Mouse (Mus musculus) ES-Bruce4 (cell line): Measurements from ENCODE around the gene Ddx23.

Source experiments
- CTCF ChIP-seq: IDR thresholded peaks from one replicate; pipeline ENCODE4 v1.8.1; 2011; ENCODE audit warnings: low read depth, low read length
- EP300 ChIP-seq: IDR thresholded peaks from 2 replicates; pipeline ENCODE4 v1.6.1; 2011; ENCODE audit warnings: low read depth, low read length; ENCODE audit not compliant: insufficient read depth
- POLR2A ChIP-seq: IDR thresholded peaks from one replicate; pipeline ENCODE4 v1.8.1; 2011; ENCODE audit warnings: low read length; ENCODE audit not compliant: insufficient read depth

DNA sequence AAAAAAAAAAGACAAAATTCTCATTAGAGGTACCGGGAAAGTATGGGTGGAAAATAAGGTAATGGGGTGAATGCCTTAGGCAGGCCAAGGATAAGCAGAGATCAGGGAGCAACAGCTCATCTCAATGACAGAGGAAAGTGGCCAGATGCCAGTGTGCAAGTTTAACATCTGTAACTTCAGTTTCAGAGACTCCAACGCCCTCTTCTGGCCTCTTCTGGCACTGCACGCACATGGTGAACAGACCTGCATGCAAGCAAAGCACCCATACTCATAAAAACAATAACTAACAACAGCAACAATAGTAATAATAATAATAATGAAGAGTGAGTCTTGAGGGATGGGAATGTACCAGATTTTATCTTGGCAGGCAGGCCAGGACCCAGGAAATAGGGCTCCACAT is 23.2 kb upstream of the Ddx23 start:
- TF ChIP-seq CTCF (peak; percentile 32), POLR2A (no peak), EP300 (no peak)
